Mouse (Mus musculus): ENCODE data around the gene Ilk. TPM values are rescaled to one million over a fixed set of nuclear protein-coding genes. Genes with fewer than 3 reads are reported as not detected.
"Not testable (repeated sequence)": the region's sequence is repeated elsewhere in the genome, so short reads cannot be mapped to it uniquely, and the experiment has no call there.

Ilk gene
- total RNA-seq (2021), result 10 to 100 TPM; 79.7 to 83.2 TPM
- long read RNA-seq, experiment 1, transcript Ilk-201 (13 exons, 1,795 nt), result major isoform, 62 of 78 reads
- long read RNA-seq, experiment 1, partial matches to known transcripts, result 3 of 78 reads
- long read RNA-seq, experiment 1, other reads (novel, unspliced or antisense), result 12 of 78 reads
- long read RNA-seq, experiment 2, transcript Ilk-201 (13 exons, 1,795 nt), result major isoform, 69 of 90 reads
- long read RNA-seq, experiment 2, partial matches to known transcripts, result 6 of 90 reads
- long read RNA-seq, experiment 2, other reads (novel, unspliced or antisense), result 14 of 90 reads

GRCm38 (mm10) chr7:105736264-105736901, at the start of gene Ilk:
Gene Ilk (plus strand): TSS chr7:105736592.
- peak within 1 kb of the TSS; percentile 96 for H3K27ac ChIP-seq
- DNase-seq (ENCODE audit: low spot score in 2 of 2), result peak; percentile 91 to 93
- 0 out of 2 replicates have a peak, but pooled peaks have one; percentile 6 for TF ChIP-seq CTCF (conservative IDR thresholded peaks at IDR 0.05)

GRCm38 (mm10) chr7:105690875-105691274, 45.5 kb upstream of the Ilk start:
- no peak for DNase-seq (ENCODE audit: low spot score in 2 of 2)
- no peak for TF ChIP-seq CTCF (conservative IDR thresholded peaks at IDR 0.05)
- no peak overlapping the region for H3K4me3 ChIP-seq
- H3K27ac ChIP-seq, result no peak overlapping the region

More at GRCm38 (mm10) chr7:105736264-105736901, at the start of gene Ilk:
- H3K4me3 ChIP-seq, result peak within 1 kb of the TSS; percentile 96

GRCm38 (mm10) chr7:105703184-105703583, 33.2 kb upstream of the Ilk start:
- TF ChIP-seq CTCF (conservative IDR thresholded peaks at IDR 0.05), result no peak
- DNase-seq (ENCODE audit: low spot score in 2 of 2), result peak; percentile 22 to 61

GRCm38 (mm10) chr7:105703816-105704215, 32.6 kb upstream of the Ilk start:
- no peak for TF ChIP-seq CTCF (conservative IDR thresholded peaks at IDR 0.05)
- DNase-seq (ENCODE audit: low spot score in 2 of 2), result no peak
- no peak overlapping the region for H3K27ac ChIP-seq
- H3K4me3 ChIP-seq, result no peak overlapping the region

More at GRCm38 (mm10) chr7:105703184-105703583, 33.2 kb upstream of the Ilk start:
- Histone ChIP-seq H3K27ac (no peak overlapping the region), H3K4me3 (no peak overlapping the region)

GRCm38 (mm10) chr7:105708733-105709132, 27.7 kb upstream of the Ilk start:
- Histone ChIP-seq H3K4me3 (no peak overlapping the region), H3K27ac (no peak overlapping the region)
- no peak for TF ChIP-seq CTCF (conservative IDR thresholded peaks at IDR 0.05)
- DNase-seq (ENCODE audit: low spot score in 2 of 2), result no peak

- DNase-seq (ENCODE audit: low spot score in 2 of 2), result no peak
- Histone ChIP-seq H3K4me3 (no peak overlapping the region), H3K27ac (no peak overlapping the region)
- peak; percentile 56 for TF ChIP-seq CTCF (conservative IDR thresholded peaks at IDR 0.05)
Measured at GRCm38 (mm10) chr7:105715366-105715765, 21.0 kb upstream of the Ilk start.

- Histone ChIP-seq H3K4me3 (no peak overlapping the region), H3K27ac (no peak overlapping the region)
- no peak for DNase-seq (ENCODE audit: low spot score in 2 of 2)
- no peak for TF ChIP-seq CTCF (conservative IDR thresholded peaks at IDR 0.05)
Measured at GRCm38 (mm10) chr7:105721916-105722315, 14.5 kb upstream of the Ilk start.

- TF ChIP-seq CTCF (conservative IDR thresholded peaks at IDR 0.05), result peak; percentile 94
- peak; percentile 70 to 71 for DNase-seq (ENCODE audit: low spot score in 2 of 2)
- Histone ChIP-seq H3K4me3 (no peak overlapping the region), H3K27ac (peak overlapping the region; percentile 63)
Measured at GRCm38 (mm10) chr7:105726144-105726979, 10.0 kb upstream of the Ilk start.

GRCm38 (mm10) chr7:105726980-105727325, 9.4 kb upstream of the Ilk start:
- DNase-seq (ENCODE audit: low spot score in 2 of 2), result no peak
- TF ChIP-seq CTCF (conservative IDR thresholded peaks at IDR 0.05), result no peak
- Histone ChIP-seq H3K4me3 (no peak overlapping the region), H3K27ac (peak overlapping the region; percentile 63)

GRCm38 (mm10) chr7:105728701-105729428, 7.5 kb upstream of the Ilk start:
- peak in 1 of 2 experiments; percentile 46 for DNase-seq (ENCODE audit: low spot score in 2 of 2)
- H3K27ac ChIP-seq, result peak overlapping the region; percentile 87
- no peak for TF ChIP-seq CTCF (conservative IDR thresholded peaks at IDR 0.05)

GRCm38 (mm10) chr7:105733836-105734235, 2.6 kb upstream of the Ilk start:
- TF ChIP-seq CTCF (conservative IDR thresholded peaks at IDR 0.05), result no peak
- no peak for DNase-seq (ENCODE audit: low spot score in 2 of 2)
- H3K27ac ChIP-seq, result no peak overlapping the region
- H3K4me3 ChIP-seq, result no peak overlapping the region

More at GRCm38 (mm10) chr7:105728701-105729428, 7.5 kb upstream of the Ilk start:
- H3K4me3 ChIP-seq, result no peak overlapping the region

GRCm38 (mm10) chr7:105734826-105735225, 1.6 kb upstream of the Ilk start:
- TF ChIP-seq CTCF (conservative IDR thresholded peaks at IDR 0.05), result no peak
- no peak overlapping the region for H3K4me3 ChIP-seq
- no peak overlapping the region for H3K27ac ChIP-seq
- no peak for DNase-seq (ENCODE audit: low spot score in 2 of 2)

- Histone ChIP-seq H3K4me3 (peak overlapping the region; percentile 96), H3K27ac (peak overlapping the region; percentile 96)
- not testable (repeated sequence) for DNase-seq (ENCODE audit: low spot score in 2 of 2)
Measured at GRCm38 (mm10) chr7:105735464-105735863, 928 bp upstream of the Ilk start.
